Mouse (Mus musculus): Measurements from ENCODE around the gene Tjp1.

Gene Tjp1

GRCm38 (mm10) chr7:65249656-65250055 lies 277.9 kb downstream of the Tjp1 start:
- DNase-seq (ENCODE audit: low read depth in 2 of 2, low spot score in 2 of 2) = no peak

Data from CD8-positive naive resting alpha-beta T cell, adult 2 months (primary cell).